Mouse (Mus musculus): Measurements from ENCODE around the gene Itpr1.

DNA sequence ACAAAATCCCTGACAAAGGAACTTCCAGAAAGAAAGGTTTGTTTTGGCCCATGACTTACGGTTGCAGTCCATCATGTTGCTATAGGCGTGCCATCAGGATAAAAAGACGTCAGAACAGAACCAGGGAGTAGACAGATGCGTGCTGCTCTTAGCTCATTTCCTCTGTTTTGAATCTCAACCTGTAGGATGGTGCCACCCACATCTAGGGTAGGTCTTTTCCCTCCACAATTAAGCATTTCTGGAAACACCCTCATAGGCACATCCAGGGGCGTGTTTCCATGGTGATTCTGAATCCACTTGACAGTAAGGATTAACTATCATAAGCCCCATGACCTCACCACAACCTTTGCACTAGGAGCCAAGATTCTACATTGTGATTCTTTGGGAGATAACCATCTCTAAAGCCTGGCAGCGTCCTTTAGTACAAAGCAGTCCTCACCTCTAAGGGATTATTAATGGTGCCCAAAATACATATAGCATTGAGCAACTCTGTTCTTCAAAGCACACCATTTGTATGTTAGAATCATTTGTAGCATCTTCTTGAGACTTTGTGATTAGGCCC lies 111.6 kb downstream of the Itpr1 start:
- TF ChIP-seq POLR2A (IDR thresholded peaks at IDR 0.05; ENCODE audit: low read depth, low read length) (no peak), CTCF (IDR thresholded peaks at IDR 0.05; ENCODE audit: extremely low read depth, insufficient read length, insufficient replicate concordance, low read depth, low read length) (no peak)
